Mouse (Mus musculus): ENCODE data around the gene Gon7.

- TF ChIP-seq CTCF (IDR thresholded peaks at IDR 0.05) (no peak), EP300 (IDR thresholded peaks at IDR 0.05) (no peak)
These were observed 46.7 kb downstream of the Gon7 start for GRCm38 (mm10) chr12:102710851-102711375.

Data from lung, postnatal 0 days (tissue).